Mouse (Mus musculus) left cerebral cortex, adult 9 months (tissue): ENCODE measurements around the gene Psors1c2.

ENCODE experiments used
- DNase-seq, 2 experiments: peaks; one replicate each; pipeline ENCODE4 v3.0.0; 2022; ENCODE audit warnings: low spot score in 2 of 2

The Psors1c2 gene

GRCm38 (mm10) chr17:35517526-35517925 is 15.5 kb upstream of the Psors1c2 start:
- no peak for DNase-seq

DNA sequence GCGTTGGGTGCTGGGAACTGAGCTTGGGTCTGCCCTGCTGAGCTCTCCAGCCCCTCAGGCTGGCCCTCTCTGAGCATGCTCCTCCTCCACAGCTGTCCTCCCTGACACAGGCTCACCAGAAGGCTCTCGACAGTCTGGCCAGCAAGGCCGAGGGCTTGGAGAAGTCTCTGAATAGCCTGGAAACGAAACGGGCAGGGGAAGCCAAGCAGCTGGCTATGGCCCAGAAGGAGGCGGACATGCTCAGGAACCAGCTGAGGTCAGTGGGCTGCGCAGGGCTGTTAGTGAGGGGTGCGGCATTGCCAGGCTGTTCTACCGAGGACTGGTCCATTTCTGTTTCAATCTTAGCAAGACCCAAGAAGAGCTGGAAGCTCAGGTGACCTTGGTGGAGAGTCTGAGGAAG is 8.6 kb upstream of the Psors1c2 start:
- no peak for DNase-seq

DNA sequence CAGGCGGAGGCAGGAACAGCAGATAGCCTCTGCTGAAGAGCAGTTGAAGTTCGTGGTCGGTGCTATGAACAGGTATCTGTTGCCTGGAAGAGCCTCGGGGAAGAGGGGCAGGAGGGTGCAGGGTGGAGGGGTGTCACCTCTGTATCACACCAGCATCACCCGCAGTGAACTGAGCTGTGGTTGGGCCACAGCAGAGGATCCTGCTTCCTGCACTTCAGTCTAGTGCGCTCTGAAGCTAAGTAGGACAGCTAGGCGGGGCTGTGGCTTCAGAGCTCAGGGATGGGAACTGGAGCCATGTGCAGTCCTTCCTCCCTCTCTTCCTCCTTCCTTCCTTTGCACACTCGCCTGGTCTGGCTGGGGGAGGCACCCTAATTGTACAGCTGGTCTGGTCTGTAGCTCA is 6.4 kb upstream of the Psors1c2 start:
- DNase-seq: no peak

- DNase-seq: no peak
These were observed 641 bp upstream of the Psors1c2 start for GRCm38 (mm10) chr17:35532360-35532759.

- peak in 1 of 2 experiments; percentile 89 for DNase-seq
These were observed 1.3 kb downstream of the Psors1c2 start for GRCm38 (mm10) chr17:35534343-35534742.

DNA sequence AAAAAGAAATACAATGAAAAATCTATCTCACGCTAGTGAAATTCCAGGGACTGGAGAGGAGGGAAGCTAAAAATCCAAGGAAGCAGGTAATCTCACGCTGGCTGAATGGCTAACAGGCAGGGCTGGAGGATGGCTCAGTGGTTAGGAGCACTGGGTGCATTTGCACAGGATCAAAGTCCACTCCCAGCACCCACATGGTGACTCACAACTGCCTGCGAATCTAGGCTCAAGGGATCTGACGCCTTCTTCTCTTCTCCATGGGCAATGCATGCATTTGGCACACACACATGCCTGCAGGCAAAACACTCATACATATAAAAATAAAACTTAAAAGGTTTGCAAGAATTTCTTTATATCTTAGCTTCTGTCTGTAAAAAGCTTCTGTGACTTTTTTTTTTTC is 4.4 kb downstream of the Psors1c2 start:
- peak in 1 of 2 experiments; percentile 62 for DNase-seq

DNA sequence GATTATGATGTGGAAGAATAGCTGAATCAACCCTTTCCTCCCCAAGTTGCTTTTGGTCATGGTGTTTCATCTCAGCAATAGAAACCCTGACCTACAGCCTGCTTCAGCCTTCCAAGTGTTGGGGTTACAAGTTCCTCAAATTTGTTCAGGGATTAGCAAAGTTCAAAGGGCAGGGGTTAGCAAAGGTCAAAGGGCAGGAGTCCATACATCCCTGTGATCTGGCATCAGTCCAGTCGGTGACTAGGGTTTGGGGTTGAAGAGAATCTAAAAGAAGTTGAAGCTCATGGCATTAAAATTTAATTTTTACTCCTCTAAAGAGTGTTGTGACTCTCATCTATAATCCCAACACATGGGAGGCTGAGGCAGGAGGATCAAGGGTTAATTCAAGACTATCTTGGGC is 5.5 kb downstream of the Psors1c2 start:
- no peak for DNase-seq

- DNase-seq: no peak
These were observed 6.5 kb downstream of the Psors1c2 start for GRCm38 (mm10) chr17:35539540-35539939.

DNA sequence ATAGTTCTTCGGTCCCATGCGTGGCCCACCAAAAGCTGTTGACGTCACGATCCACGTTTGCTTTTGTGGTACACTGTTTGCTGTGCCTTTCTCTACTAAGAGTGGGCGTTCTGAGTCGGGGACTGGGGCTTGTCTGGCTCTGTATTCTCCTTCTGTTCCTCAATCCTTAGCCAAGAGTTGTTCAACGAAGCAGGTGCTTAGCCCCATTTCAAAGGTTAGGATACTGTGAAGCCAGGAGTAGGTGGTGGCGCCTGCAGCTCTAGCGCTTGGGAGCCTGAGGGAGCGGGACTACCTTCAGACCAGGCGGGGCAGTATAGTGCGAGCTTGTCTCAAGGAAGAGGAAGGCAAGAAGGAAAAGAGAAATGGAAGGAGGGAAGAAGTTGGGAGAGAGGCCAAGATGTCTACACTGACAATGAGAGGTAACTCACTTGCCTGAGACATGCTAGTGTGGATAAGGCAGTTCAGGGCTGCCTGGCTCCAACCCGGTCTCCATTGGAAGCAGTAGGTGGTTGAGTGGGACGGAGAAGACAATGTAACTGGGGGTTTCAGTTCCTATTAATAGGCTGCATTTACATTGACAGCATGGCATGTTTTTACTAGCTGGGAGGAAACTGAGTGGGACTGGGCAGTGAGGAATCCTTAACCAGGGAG is 9.9 kb downstream of the Psors1c2 start:
- peak in 1 of 2 experiments; percentile 32 for DNase-seq

- peak in 1 of 2 experiments; percentile 39 for DNase-seq
These were observed 10.4 kb downstream of the Psors1c2 start for GRCm38 (mm10) chr17:35543412-35543861.

- no peak for DNase-seq
These were observed 11.0 kb downstream of the Psors1c2 start for GRCm38 (mm10) chr17:35544001-35544400.

GRCm38 (mm10) chr17:35544680-35545079 is 11.7 kb downstream of the Psors1c2 start:
- DNase-seq: peak in 1 of 2 experiments; percentile 63

GRCm38 (mm10) chr17:35547465-35547864 is 14.5 kb downstream of the Psors1c2 start:
- no peak for DNase-seq

- no peak for DNase-seq
These were observed 15.6 kb downstream of the Psors1c2 start for GRCm38 (mm10) chr17:35548636-35549035.

DNA sequence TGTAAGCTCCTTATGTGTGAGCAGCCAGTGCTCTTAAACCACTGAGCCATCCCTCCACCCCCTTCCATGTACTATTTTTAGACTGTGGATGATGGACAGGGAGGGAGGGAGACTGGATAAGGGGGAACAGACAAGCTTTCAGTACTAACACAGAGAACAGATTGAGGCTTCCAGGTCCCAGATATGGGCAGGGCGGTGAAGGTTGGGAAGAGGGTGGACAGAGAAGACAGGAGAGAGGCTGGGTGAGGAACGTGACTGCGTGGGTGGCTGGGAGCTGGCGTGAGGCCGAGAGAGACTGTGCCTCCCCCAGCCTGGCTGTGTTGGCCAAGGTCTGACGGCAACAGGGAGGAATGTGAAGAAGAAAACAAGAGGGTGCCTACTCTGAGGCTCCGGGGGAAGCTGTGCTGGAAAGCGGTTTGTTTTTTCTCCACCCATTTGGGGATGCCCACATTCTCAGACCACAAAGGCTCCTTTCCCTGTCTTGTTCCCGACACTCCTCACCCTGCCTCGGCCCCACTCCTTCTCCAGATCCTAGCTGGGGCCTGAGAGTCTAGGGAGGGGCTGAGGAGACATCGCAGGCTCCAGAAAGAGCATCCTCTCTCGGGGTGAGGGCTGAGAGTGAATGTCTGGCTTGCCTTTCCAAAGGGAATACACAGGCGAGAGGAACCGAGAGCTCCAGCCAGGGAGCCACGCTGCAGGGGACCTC is 16.6 kb downstream of the Psors1c2 start:
- DNase-seq: peak; percentile 77 to 90

GRCm38 (mm10) chr17:35550143-35550494 is 17.1 kb downstream of the Psors1c2 start:
- DNase-seq: no peak

DNA sequence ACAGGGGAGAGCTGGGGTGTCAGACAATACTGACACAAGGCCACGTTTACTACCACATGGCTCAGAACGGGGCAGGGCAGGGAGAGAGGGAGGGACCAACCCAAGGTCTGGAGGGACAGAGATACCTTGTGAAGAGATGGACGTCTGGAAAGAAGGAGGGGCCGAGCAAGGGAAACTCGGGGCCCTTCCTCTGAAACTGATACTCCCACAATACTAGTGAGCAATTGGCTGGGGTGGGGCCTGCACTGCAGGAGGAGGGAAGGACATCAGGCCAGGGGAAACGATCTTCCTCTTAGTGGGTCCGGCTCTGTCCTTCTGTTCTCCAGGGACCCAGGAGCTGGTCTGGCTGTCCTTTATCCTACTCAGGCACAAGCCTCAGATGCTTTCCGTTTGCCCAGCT is 17.9 kb downstream of the Psors1c2 start:
- DNase-seq: no peak

DNA sequence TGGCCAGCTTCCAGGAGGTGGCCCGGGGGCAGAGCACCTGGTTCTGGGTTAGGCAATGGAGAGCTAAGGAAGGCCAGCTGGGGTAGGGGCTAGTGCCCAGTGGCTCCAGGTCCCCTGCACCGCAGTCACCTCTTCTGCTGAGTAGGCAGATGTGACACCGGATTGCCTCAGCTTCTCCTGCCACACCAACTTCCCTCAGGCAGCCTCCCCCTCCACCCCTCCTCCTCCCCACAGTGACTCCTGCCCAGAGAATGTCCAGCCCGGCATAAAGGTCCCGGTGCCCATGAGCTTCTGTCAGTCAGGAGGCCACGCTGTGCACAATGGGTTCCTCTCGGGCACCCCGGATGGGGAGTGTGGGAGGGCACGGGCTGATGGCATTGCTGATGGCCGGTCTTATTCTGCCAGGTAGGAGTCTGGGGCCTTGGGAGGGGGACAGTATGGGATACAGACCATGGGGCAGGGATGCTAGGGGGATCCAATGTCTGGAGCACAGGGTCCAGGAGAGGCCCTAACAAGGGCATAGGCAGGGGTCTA is 18.9 kb downstream of the Psors1c2 start, which contains the start of gene Cdsn:
Gene Cdsn (plus strand): TSS at position 248 of the 534 bp plus-strand sequence.
- DNase-seq: no peak

DNA sequence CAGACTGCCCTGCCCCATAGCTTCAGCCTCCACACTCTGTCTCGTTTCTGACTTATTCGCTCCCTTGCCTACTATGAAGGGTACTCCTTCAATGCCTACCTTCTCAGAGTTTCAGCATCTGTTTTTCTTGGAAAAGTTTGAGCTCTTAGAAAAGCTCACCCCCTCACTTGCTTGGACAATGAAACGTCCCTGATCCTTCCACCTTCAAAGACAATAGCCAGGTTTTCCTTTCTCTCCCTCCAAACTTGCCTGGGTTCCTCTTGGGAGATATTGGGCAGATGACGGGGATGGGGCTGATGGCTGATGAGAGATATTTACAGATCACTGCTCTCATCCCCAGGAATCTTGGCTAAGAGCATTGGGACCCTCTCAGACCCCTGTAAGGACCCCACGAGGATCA is 21.3 kb downstream of the Psors1c2 start:
- DNase-seq: no peak

DNA sequence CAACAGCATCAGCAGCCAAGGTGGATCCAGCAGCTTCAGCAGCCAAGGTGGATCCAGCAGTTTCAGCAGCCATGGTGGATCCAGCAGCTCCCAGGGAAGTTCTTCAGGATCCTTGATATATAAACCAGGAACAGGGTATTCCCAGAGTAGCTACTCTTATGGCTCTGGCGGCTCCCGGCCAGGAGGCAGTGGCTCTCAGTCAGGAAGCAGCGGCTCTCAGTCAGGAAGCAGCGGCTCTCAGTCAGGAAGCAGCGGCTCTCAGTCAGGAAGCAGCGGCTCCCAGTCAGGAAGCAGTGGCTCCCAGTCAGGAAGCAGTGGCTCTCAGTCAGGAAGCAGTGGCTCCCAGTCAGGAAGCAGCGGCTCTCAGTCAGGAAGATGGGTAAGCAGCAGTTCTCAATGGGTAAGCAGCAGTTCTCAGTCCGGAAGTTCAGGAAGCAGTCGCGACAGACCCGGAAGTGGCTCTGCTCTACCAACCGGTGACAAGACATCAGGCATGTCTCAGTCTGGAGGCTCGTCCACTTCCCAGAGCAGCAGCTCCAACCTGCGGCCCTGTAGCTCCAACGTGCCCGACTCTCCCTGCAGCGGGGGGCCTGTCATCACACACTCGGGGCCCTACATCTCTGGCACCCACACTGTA is 21.9 kb downstream of the Psors1c2 start:
- DNase-seq: no peak

DNA sequence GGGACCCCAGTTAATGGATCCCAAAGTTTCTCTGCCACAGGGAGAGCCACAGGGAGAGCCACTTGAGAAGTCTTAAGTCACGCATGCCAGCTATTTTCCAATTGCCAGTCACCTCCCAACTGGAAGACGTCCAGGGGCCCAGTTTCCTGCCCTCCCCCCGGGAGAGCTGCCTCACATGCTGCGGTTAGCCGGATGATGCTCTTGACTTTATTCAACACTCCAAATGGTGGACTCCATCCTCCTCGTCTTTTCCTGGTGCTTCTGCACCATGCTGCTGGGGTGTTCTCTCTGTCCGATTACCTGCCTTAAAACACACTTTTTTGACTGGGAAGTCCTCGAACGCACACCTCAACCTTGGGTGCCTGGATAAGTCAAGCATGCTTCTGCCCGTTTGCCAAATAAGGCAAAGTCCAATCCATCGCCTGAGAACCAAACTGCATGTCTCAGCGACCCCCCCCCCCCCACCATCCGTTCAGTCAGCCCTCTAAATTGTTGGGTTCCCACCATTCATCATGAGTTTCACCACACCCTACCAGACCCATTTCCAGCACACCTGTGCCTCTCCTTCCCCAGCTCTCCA is 23.3 kb downstream of the Psors1c2 start:
- no peak for DNase-seq

- peak in 1 of 2 experiments; percentile 34 for DNase-seq
These were observed 23.8 kb downstream of the Psors1c2 start for GRCm38 (mm10) chr17:35556812-35557211.
